Mouse (Mus musculus) heart, adult 2 months (tissue): Measurements from ENCODE around the gene Wdr75.

ENCODE experiments used
- EP300 ChIP-seq: fragments of 200-500 bp; IDR thresholded peaks from 2 replicates; pipeline ENCODE4 v1.6.1; 2011; ENCODE audit warnings: low read depth, low read length, control low read depth; ENCODE audit not compliant: insufficient read depth
- POLR2A ChIP-seq: fragments of 200-500 bp; IDR thresholded peaks from 2 replicates; pipeline ENCODE4 v1.6.1; 2011; ENCODE audit warnings: mild to moderate bottlenecking, low read depth, low read length, control low read depth; ENCODE audit not compliant: insufficient read depth

DNA sequence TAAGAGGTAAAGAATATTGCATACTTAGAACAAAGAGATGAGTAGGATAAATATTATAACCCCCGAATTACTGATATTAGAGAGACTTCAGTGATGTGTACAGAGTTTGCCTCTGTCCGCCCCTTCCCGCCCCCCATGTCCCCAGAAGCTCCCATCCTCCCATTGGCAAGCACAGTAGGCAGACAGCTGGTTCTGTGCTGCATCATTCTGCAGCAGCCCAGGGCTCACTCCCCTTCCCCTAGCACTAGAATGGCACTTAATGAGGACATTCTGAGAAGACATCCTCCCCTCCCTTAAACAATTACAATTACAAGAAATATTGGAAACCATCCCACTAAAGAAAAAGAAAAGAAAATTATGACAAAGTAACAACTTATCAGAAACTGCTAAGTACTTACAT, 68.7 kb downstream of the Wdr75 start:
- no peak for TF ChIP-seq POLR2A
- no peak for TF ChIP-seq EP300
